Mouse (Mus musculus): ENCODE results near the gene Cwc22. TPM values are rescaled to one million over a fixed set of nuclear protein-coding genes. Genes with fewer than 3 reads are reported as not detected.

Cwc22 gene
- polyA plus RNA-seq, 1 experiment, result 5.7 TPM

DNA sequence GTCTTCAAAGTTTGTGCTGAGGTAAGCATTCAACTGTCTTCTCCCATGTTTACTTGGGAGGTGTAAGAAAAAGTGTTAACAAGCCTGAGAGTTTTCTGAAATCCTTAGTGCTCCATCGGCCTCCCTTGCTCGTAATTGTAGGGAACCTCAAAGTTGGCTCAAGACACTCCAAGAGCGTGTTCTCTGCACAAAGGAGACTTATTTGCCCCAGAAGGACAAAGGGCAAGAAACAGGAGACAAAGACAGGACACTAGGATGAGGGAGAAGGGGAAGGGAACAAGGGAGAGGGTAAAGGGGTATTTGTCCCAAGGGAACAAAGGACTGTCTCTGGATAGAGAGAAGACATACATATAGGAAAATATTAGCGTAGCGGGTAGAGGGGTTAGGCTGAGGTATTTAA, 1.9 kb downstream of the Cwc22 start:
- WGBS, result 84% methylated on average over 5 of the region's 5 CpGs
- H3K36me3 ChIP-seq (ENCODE audit: control insufficient read depth, insufficient read depth, low read length), result no peaks in the 10 kb centered on the region
- H3K4me3 ChIP-seq (ENCODE audit: insufficient read depth, low read depth, low read length), result no peak overlapping the region
- no peaks in the 10 kb centered on the region for H3K27me3 ChIP-seq (replicated peaks; ENCODE audit: control insufficient read depth, insufficient read depth, low read length)
- H3K4me1 ChIP-seq (ENCODE audit: control insufficient read depth, insufficient read depth, low read length), result no peaks in the 10 kb centered on the region
- no peak overlapping the region for H3K27ac ChIP-seq (ENCODE audit: insufficient read depth, low read depth, low read length)
- DNase-seq, result no peak
- TF ChIP-seq POLR2A (IDR thresholded peaks at IDR 0.05; ENCODE audit: low read depth, low read length), result no peak
- TF ChIP-seq CTCF (conservative IDR thresholded peaks at IDR 0.05; ENCODE audit: insufficient read depth, insufficient read length, low read depth, low read length), result no peak

DNA sequence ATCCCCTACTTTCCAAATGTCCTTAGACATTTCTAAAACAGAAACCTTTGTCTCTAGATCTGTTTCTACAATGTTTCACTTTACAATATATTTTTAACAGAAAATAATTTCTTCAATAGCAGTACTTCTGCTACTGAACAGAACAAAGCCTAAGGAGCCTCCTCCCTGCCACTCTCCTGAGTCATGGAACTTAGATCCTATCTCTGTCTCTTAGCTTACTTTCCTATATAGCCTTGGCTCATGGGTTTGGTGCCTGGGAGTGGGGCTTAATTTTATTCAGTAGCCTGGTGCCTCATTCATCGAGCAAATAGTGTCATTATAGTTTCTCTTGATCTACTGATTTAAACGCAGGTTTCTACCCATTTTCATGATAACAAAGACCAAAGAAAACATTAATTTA, 4.2 kb downstream of the Cwc22 start:
- no peak for TF ChIP-seq CTCF (conservative IDR thresholded peaks at IDR 0.05; ENCODE audit: insufficient read depth, insufficient read length, low read depth, low read length)
- no peak for TF ChIP-seq POLR2A (IDR thresholded peaks at IDR 0.05; ENCODE audit: low read depth, low read length)
- H3K27ac ChIP-seq (ENCODE audit: insufficient read depth, low read depth, low read length), result no peak overlapping the region
- no peak overlapping the region for H3K4me3 ChIP-seq (ENCODE audit: insufficient read depth, low read depth, low read length)
- WGBS, result 88% methylated on average over 2 of the region's 2 CpGs
- DNase-seq, result no peak
- no peaks in the 10 kb centered on the region for H3K36me3 ChIP-seq (ENCODE audit: control insufficient read depth, insufficient read depth, low read length)
- H3K4me1 ChIP-seq (ENCODE audit: control insufficient read depth, insufficient read depth, low read length), result no peaks in the 10 kb centered on the region
- no peaks in the 10 kb centered on the region for H3K27me3 ChIP-seq (replicated peaks; ENCODE audit: control insufficient read depth, insufficient read depth, low read length)

DNA sequence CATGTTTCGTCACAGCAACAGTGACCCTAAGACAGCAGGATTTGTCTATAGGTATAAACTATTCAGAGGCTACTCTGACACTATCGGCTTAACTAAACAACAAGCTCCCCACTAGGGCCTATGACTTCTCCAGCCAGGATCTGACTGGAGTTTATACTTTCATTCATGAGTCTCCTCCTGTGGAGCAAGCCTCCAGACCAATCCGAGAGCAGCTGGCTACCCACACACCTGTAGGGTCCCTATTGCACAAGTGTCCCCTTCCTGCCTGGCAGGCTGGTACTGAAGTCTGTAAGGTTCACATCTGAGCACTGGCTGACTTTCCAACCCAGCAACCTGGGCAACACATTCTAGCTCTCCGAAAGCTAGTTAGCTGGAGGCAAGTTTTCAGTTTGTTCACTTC, 7.9 kb downstream of the Cwc22 start:
- H3K27me3 ChIP-seq (replicated peaks; ENCODE audit: control insufficient read depth, insufficient read depth, low read length), result no peaks in the 10 kb centered on the region
- H3K4me1 ChIP-seq (ENCODE audit: control insufficient read depth, insufficient read depth, low read length), result no peaks in the 10 kb centered on the region
- H3K4me3 ChIP-seq (ENCODE audit: insufficient read depth, low read depth, low read length), result no peak overlapping the region
- H3K27ac ChIP-seq (ENCODE audit: insufficient read depth, low read depth, low read length), result no peak overlapping the region
- peaks cover 6% of the 10 kb centered on the region for H3K36me3 ChIP-seq (ENCODE audit: control insufficient read depth, insufficient read depth, low read length)
- TF ChIP-seq POLR2A (IDR thresholded peaks at IDR 0.05; ENCODE audit: low read depth, low read length) (no peak), CTCF (conservative IDR thresholded peaks at IDR 0.05; ENCODE audit: insufficient read depth, insufficient read length, low read depth, low read length) (no peak)
- no peak for DNase-seq
- 87% methylated on average over 4 of the region's 4 CpGs for WGBS

DNA sequence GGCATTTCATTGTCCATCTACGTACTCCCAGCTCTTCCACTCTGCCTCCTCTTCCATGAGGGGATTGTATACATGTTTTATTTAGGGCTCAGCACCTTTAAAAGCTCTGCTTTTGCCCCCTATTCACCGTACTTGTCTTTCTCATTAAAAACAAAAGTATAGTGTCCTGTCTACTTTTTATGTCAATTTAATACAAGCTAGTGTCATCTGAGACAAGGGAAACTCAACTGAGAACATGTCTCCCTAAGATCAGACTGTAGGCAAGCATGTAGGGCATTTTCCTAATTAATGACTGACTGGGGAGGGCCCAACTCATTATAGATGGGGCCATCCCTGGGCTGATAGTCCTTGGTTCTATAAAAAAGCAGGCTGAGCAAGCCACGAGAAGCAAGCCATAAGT, 8.4 kb downstream of the Cwc22 start:
- DNase-seq, result no peak
- H3K4me1 ChIP-seq (ENCODE audit: control insufficient read depth, insufficient read depth, low read length), result no peaks in the 10 kb centered on the region
- H3K4me3 ChIP-seq (ENCODE audit: insufficient read depth, low read depth, low read length), result no peak overlapping the region
- peaks cover 6% of the 10 kb centered on the region for H3K36me3 ChIP-seq (ENCODE audit: control insufficient read depth, insufficient read depth, low read length)
- TF ChIP-seq POLR2A (IDR thresholded peaks at IDR 0.05; ENCODE audit: low read depth, low read length) (no peak), CTCF (conservative IDR thresholded peaks at IDR 0.05; ENCODE audit: insufficient read depth, insufficient read length, low read depth, low read length) (no peak)
- H3K27me3 ChIP-seq (replicated peaks; ENCODE audit: control insufficient read depth, insufficient read depth, low read length), result no peaks in the 10 kb centered on the region
- WGBS, result 75% methylated on average over 3 of the region's 3 CpGs
- no peak overlapping the region for H3K27ac ChIP-seq (ENCODE audit: insufficient read depth, low read depth, low read length)

DNA sequence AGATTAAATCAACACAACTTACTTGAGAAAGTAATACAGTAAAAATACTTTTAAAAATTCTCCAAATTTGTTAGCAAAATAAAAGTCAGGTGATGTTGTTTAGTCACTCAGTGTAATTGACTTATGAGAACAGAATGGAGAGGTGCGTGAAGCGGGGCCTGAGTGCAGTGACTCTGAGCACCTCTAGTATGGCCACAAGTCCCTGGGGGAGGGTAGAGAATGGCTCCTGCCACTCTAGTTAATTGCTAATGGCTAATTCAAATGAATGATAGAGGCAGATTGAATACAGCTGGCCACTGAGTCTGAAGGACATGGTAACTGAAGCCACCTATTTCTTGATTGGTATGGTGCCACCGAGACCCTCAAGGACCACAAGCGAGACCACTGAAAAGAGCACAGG, 12.0 kb downstream of the Cwc22 start:
- DNase-seq, result no peak
- Histone ChIP-seq H3K4me3 (ENCODE audit: insufficient read depth, low read depth, low read length) (no peak overlapping the region), H3K36me3 (ENCODE audit: control insufficient read depth, insufficient read depth, low read length) (peaks cover 6% of the 10 kb centered on the region), H3K27ac (ENCODE audit: insufficient read depth, low read depth, low read length) (no peak overlapping the region), H3K27me3 (replicated peaks; ENCODE audit: control insufficient read depth, insufficient read depth, low read length) (no peaks in the 10 kb centered on the region), H3K4me1 (ENCODE audit: control insufficient read depth, insufficient read depth, low read length) (no peaks in the 10 kb centered on the region)
- no peak for TF ChIP-seq POLR2A (IDR thresholded peaks at IDR 0.05; ENCODE audit: low read depth, low read length)
- TF ChIP-seq CTCF (conservative IDR thresholded peaks at IDR 0.05; ENCODE audit: insufficient read depth, insufficient read length, low read depth, low read length), result no peak
- 92% methylated on average over 4 of the region's 4 CpGs for WGBS

DNA sequence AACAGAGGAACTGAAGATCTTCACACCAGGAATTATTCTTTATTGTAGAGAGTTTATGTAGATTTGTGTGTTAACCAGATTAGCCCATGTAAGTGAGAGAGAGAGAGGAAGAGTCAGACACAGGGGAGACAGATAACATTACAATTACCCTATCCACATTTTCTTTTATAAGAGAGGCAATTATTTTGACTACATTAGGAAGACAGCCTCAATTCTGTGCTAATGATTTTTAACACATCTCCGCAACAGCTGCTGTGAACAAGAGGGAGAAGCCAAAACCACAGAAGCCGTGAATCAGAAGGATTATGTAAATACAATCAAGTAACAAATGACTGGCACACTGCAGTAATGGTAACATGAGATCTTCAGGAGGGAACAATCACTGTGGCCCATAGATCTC, 12.5 kb downstream of the Cwc22 start:
- TF ChIP-seq CTCF (conservative IDR thresholded peaks at IDR 0.05; ENCODE audit: insufficient read depth, insufficient read length, low read depth, low read length), result no peak
- no peak for TF ChIP-seq POLR2A (IDR thresholded peaks at IDR 0.05; ENCODE audit: low read depth, low read length)
- peaks cover 6% of the 10 kb centered on the region for H3K36me3 ChIP-seq (ENCODE audit: control insufficient read depth, insufficient read depth, low read length)
- DNase-seq, result no peak
- no peaks in the 10 kb centered on the region for H3K4me1 ChIP-seq (ENCODE audit: control insufficient read depth, insufficient read depth, low read length)
- no peak overlapping the region for H3K27ac ChIP-seq (ENCODE audit: insufficient read depth, low read depth, low read length)
- WGBS, result 76% methylated on average over 2 of the region's 2 CpGs
- no peak overlapping the region for H3K4me3 ChIP-seq (ENCODE audit: insufficient read depth, low read depth, low read length)
- no peaks in the 10 kb centered on the region for H3K27me3 ChIP-seq (replicated peaks; ENCODE audit: control insufficient read depth, insufficient read depth, low read length)

DNA sequence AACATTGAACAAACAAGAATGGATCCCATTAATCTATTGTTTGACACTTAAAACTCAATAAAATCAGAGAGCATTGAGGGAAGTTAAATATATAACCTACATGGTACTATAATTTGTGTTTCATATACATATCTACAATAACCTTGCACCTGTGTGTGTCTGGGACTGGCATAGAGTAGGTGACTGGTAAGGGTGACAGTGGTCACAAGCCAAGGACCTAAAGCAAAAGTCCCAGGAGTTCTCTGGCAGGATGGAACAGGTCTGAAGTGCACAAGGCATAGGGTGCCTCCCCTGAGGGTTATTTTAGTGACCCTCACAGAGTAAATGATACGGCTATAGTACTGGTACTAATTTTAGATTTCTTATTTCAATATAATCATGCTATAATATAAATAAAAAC, 14.2 kb downstream of the Cwc22 start:
- 82% methylated on average over 1 of the region's 1 CpGs for WGBS
- no peaks in the 10 kb centered on the region for H3K27me3 ChIP-seq (replicated peaks; ENCODE audit: control insufficient read depth, insufficient read depth, low read length)
- no peak for TF ChIP-seq CTCF (conservative IDR thresholded peaks at IDR 0.05; ENCODE audit: insufficient read depth, insufficient read length, low read depth, low read length)
- no peak for TF ChIP-seq POLR2A (IDR thresholded peaks at IDR 0.05; ENCODE audit: low read depth, low read length)
- no peak overlapping the region for H3K4me3 ChIP-seq (ENCODE audit: insufficient read depth, low read depth, low read length)
- no peak overlapping the region for H3K27ac ChIP-seq (ENCODE audit: insufficient read depth, low read depth, low read length)
- H3K4me1 ChIP-seq (ENCODE audit: control insufficient read depth, insufficient read depth, low read length), result no peaks in the 10 kb centered on the region
- no peak for DNase-seq
- H3K36me3 ChIP-seq (ENCODE audit: control insufficient read depth, insufficient read depth, low read length), result peaks cover 6% of the 10 kb centered on the region

DNA sequence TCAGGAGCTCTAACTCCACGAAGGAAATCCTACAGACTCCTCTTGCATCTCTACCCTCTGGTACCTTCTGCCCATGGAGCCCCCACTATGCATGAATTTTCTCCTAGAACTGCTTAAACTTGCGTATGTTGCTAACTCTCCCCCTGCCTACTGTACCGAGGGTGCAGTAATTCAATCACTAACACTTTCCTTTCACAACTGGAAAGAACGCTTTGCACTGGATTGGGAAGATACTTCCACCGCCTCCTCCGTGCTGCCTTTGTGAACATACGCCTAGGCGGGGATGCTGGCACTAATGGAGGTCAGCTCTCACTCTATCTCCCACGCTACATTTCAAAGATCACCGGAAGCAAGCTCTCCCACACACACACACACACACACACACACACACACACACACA, 17.8 kb downstream of the Cwc22 start:
- Histone ChIP-seq H3K4me1 (ENCODE audit: control insufficient read depth, insufficient read depth, low read length) (no peaks in the 10 kb centered on the region), H3K27ac (ENCODE audit: insufficient read depth, low read depth, low read length) (no peak overlapping the region), H3K27me3 (replicated peaks; ENCODE audit: control insufficient read depth, insufficient read depth, low read length) (no peaks in the 10 kb centered on the region), H3K4me3 (ENCODE audit: insufficient read depth, low read depth, low read length) (no peak overlapping the region), H3K36me3 (ENCODE audit: control insufficient read depth, insufficient read depth, low read length) (peaks cover 2% of the 10 kb centered on the region)
- 86% methylated on average over 10 of the region's 10 CpGs for WGBS
- DNase-seq, result no peak
- no peak for TF ChIP-seq CTCF (conservative IDR thresholded peaks at IDR 0.05; ENCODE audit: insufficient read depth, insufficient read length, low read depth, low read length)
- TF ChIP-seq POLR2A (IDR thresholded peaks at IDR 0.05; ENCODE audit: low read depth, low read length), result no peak
